Mouse (Mus musculus) thymus, adult 2 months (tissue): Measurements from ENCODE around the gene Col4a4. TPM values are rescaled to one million over a fixed set of nuclear protein-coding genes. Genes with fewer than 3 reads are reported as not detected.

Experiments used
- DNase-seq: peaks from one replicate; pipeline ENCODE4 v3.0.0; 2021
- H3K27ac ChIP-seq: fragments of 200-500 bp; 2 replicates; pipeline ENCODE4 v1.5.1; 2012; ENCODE audit warnings: low read length, control low read depth; ENCODE audit not compliant: control insufficient read depth, insufficient read depth
- H3K27me3 ChIP-seq: fragments of 200-500 bp; 2 replicates; pipeline ENCODE4 v1.6.1; 2012; ENCODE audit warnings: mild to moderate bottlenecking, low read length, moderate library complexity, mixed read lengths; ENCODE audit not compliant: control insufficient read depth, insufficient read depth
- H3K36me3 ChIP-seq: fragments of 200-500 bp; 2 replicates; pipeline ENCODE4 v1.6.1; 2012; ENCODE audit warnings: mild to moderate bottlenecking, low read length, moderate library complexity; ENCODE audit not compliant: control insufficient read depth, insufficient read depth
- H3K4me1 ChIP-seq: fragments of 200-500 bp; replicated peaks from 2 replicates; pipeline ENCODE4 v1.6.1; 2012; ENCODE audit warnings: low read length; ENCODE audit not compliant: control insufficient read depth, insufficient read depth
- H3K4me3 ChIP-seq: fragments of 200-500 bp; 2 replicates; pipeline ENCODE4 v1.5.1; 2012; ENCODE audit warnings: mild to moderate bottlenecking, low read length, control low read depth, moderate library complexity; ENCODE audit not compliant: control insufficient read depth, insufficient read depth
- CTCF ChIP-seq: fragments of 200-500 bp; IDR thresholded peaks from 2 replicates; pipeline ENCODE4 v1.5.1; 2012; ENCODE audit warnings: mild to moderate bottlenecking, control low read depth, low read length, moderate library complexity, borderline replicate concordance; ENCODE audit not compliant: control insufficient read depth, poor library complexity, insufficient read depth; ENCODE audit errors: extremely low read depth
- POLR2A ChIP-seq: fragments of 200-500 bp; IDR thresholded peaks from 2 replicates; pipeline ENCODE4 v1.6.1; 2012; ENCODE audit warnings: mild to moderate bottlenecking, low read length, control low read depth, moderate library complexity; ENCODE audit not compliant: control insufficient read depth, poor library complexity, insufficient read depth; ENCODE audit errors: extremely low read depth
- WGBS: fragments of 180-500 bp; shearing (Covaris S2); methylation state at CpG from one replicate; pipeline ENCODE4 v1.1.7; 2018; 5-methylcytosine and 5-hydroxymethylcytosine counted together
- polyA plus RNA-seq: library from polyadenylated mRNA; depleted of rRNA; stranded (reverse); fragments of >200 nt; gene quantifications from 2 replicates; pipeline ENCODE4 v1.2.3, GENCODE M21; 2012

Col4a4 gene
- polyA plus RNA-seq, 1 experiment: 0.23 TPM

DNA sequence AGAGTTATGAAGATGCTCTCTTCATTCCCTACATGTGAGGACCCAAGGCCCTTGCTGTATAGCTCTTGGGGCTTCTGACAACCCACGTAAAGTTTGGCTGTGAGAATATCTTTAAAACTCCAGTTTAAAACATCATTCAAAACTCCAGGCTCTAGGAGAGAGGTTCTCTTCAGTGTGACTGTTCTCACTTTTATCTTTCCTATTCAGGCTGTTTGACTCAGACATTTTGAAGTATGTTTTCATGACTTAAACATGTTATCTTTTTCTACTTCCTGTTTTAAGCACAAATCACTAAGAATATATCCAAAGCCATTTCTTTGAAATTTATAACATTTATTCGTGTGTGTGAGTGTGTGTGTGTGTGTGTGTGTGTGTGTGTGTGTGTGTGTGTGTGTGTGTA, 38.8 kb upstream of the Col4a4 start:
- WGBS: 55% methylated on average over 2 of the region's 2 CpGs
- no peak for DNase-seq
- H3K36me3 ChIP-seq: no peaks in the 10 kb centered on the region
- TF ChIP-seq POLR2A (no peak), CTCF (no peak)
- H3K27ac ChIP-seq: no peak overlapping the region
- no peaks in the 10 kb centered on the region for H3K4me1 ChIP-seq
- H3K27me3 ChIP-seq: no peaks in the 10 kb centered on the region
- no peak overlapping the region for H3K4me3 ChIP-seq

DNA sequence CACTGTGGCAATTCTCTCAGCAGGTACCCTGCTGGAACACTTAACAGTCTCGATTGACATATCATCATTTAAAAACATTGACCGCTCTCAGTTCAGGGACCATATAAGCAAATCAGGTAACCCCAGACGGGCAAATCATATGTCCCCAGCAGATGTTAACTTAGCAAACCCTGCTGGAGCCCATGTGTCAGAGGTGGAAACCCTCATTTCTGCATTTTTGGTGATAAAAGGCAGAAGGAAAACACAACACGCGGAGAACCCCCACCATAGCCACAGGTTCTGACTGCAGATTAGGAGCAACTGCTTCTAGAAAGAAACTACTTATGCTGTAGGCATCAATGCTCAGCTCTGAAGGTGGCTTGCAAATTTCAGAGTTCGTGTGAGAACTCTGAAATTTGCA, 38.3 kb upstream of the Col4a4 start:
- TF ChIP-seq POLR2A (no peak), CTCF (no peak)
- no peak for DNase-seq
- H3K27ac ChIP-seq: no peak overlapping the region
- WGBS: 80% methylated on average over 6 of the region's 6 CpGs
- H3K27me3 ChIP-seq: no peaks in the 10 kb centered on the region
- no peak overlapping the region for H3K4me3 ChIP-seq
- no peaks in the 10 kb centered on the region for H3K4me1 ChIP-seq
- H3K36me3 ChIP-seq: no peaks in the 10 kb centered on the region

DNA sequence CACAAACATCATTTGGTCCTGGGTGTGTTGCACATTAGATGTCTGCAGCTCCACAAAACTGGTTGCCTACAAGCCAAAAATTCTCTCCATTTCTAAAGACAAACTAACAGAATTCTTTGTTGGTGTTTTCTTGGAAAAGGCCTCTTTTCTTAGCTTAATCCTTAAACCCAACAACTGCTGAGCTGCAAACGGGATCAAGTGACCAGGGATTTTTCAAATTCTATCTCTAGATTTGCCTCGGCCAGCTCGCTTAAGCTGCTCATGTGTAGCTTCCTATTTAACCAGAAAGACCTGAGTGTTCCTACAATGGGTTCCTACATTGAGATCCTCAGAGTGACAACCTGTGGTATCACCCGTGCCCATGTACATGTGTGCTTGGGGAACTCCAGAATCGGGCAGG, 33.3 kb upstream of the Col4a4 start:
- H3K36me3 ChIP-seq: no peaks in the 10 kb centered on the region
- no peaks in the 10 kb centered on the region for H3K4me1 ChIP-seq
- no peak overlapping the region for H3K27ac ChIP-seq
- 94% methylated on average over 5 of the region's 5 CpGs for WGBS
- no peaks in the 10 kb centered on the region for H3K27me3 ChIP-seq
- H3K4me3 ChIP-seq: no peak overlapping the region
- no peak for TF ChIP-seq POLR2A
- TF ChIP-seq CTCF: no peak
- DNase-seq: no peak

DNA sequence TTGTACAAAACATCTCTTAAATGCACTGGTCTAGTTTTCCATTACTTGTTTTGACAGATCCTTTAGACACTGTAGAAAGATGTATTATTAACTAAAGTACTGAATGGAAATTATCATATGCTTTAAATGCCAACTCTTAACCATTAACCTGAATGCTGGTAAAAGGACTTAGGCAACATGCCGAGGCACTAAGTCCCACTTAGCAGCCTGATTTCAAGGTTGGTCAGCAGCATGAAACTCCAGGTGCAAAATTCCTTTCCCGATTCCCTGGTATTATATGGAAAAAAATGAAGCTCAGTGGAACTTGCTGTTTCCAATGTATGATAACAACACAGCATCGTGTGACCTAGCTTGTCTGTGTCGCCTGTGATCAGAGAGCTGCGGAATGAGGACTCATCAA, 31.9 kb upstream of the Col4a4 start:
- Histone ChIP-seq H3K27ac (no peak overlapping the region), H3K4me1 (no peaks in the 10 kb centered on the region), H3K27me3 (no peaks in the 10 kb centered on the region), H3K36me3 (no peaks in the 10 kb centered on the region), H3K4me3 (no peak overlapping the region)
- TF ChIP-seq CTCF: no peak
- DNase-seq: no peak
- whole genome bisulfite sequencing: 77% methylated on average over 5 of the region's 5 CpGs

DNA sequence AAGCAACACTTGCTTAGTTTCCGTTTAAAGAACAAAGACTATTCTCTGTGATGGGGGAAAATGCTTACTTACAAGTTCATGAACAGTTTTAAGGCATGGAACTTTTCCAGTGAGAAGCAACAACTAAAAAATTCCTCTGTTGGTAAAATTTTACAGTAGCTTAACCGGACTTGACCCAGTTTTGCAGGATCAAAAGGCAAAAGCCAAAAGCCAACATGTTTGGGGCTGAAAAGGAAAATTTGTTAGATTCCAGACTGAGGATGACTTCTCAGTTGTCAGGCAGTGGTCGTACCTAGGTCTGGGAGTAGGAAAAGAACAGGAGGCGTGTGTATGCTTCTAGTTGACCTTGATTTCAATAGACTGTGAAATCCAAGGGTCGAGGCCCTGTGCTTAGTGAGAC, 31.4 kb upstream of the Col4a4 start:
- no peaks in the 10 kb centered on the region for H3K36me3 ChIP-seq
- H3K27me3 ChIP-seq: no peaks in the 10 kb centered on the region
- H3K27ac ChIP-seq: no peak overlapping the region
- WGBS: 79% methylated on average over 5 of the region's 5 CpGs
- TF ChIP-seq POLR2A: no peak
- no peak for TF ChIP-seq CTCF
- no peak overlapping the region for H3K4me3 ChIP-seq
- DNase-seq: no peak
- H3K4me1 ChIP-seq: no peaks in the 10 kb centered on the region

DNA sequence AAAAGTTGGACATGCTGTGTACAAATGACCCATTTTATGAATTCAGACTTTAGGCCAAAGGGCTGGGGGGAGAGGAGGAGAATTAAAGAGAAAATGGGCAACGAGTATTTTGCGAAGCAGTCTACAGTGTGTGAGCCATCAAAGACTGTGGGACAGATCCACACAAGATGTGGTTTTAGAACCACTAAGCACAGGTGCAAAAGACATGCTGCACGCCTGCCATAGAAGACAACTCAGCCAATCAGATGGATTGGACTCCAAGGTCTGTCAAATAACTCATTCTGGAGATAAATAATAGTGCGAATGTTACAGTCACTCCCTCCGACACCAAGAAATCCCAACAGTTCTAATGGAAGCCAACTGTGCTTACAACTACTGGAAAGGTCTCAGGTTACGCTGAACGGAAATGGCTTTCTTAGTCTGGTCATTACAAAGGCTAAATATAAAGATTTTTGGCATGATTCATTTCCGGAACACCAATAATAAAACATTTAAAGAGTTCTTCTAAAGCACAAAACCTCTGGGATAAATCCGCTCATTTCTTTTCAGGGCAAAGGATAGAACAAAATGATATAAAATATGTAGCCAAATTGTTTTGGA, 25.5 kb upstream of the Col4a4 start:
- no peak overlapping the region for H3K4me3 ChIP-seq
- H3K36me3 ChIP-seq: no peaks in the 10 kb centered on the region
- H3K27ac ChIP-seq: no peak overlapping the region
- DNase-seq: no peak
- no peak for TF ChIP-seq POLR2A
- no peak for TF ChIP-seq CTCF
- 75% methylated on average over 9 of the region's 9 CpGs for WGBS
- H3K27me3 ChIP-seq: no peaks in the 10 kb centered on the region
- no peaks in the 10 kb centered on the region for H3K4me1 ChIP-seq

DNA sequence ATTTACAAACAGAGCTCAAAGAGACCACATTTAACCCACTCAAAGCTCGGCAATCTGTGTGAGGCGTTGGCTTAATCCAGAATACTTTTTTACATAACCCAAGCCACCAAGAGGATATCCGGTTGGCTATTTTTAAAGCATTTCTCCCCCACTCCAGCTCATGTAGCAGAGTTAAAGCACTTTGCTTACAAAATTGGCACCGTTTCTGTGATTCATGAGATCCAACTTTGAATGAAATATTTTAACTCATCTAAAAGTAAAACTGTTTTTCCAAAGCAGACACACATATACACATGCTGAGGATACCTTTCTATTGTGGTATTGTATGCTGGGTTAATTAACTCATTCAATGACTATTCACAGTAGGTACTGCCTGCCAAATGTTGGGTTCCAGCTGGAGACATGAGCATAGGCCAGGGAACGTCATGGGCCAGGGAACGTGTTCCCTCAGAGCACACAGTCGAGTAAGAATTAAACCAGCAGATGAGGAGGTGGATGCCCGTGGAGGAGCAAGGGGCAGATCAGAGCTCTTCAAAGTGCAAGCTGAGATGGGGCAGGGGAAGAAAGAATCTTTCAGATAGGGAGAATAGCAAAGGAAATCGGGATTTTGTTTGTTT, 22.1 kb upstream of the Col4a4 start:
- TF ChIP-seq POLR2A (no peak), CTCF (no peak)
- H3K4me3 ChIP-seq: no peak overlapping the region
- no peak overlapping the region for H3K27ac ChIP-seq
- WGBS: 64% methylated on average over 9 of the region's 9 CpGs
- no peaks in the 10 kb centered on the region for H3K27me3 ChIP-seq
- H3K36me3 ChIP-seq: no peaks in the 10 kb centered on the region
- DNase-seq: no peak
- H3K4me1 ChIP-seq: no peaks in the 10 kb centered on the region
